Mouse (Mus musculus): ENCODE results near the gene Abcg8.

- no peak for TF ChIP-seq CTCF (IDR thresholded peaks at IDR 0.05; ENCODE audit: low read depth)
- TF ChIP-seq EP300 (IDR thresholded peaks at IDR 0.05; ENCODE audit: low read depth), result 0 out of 2 replicates have a peak, but pooled peaks have one; percentile 28
Measured at GRCm38 (mm10) chr17:84682734-84683717, 6.9 kb downstream of the Abcg8 start, which contains the start of gene Abcg5.
